Mouse (Mus musculus): ENCODE measurements around the gene Mylk3.

Gene Mylk3

GRCm38 (mm10) chr8:85386205-85386604 lies at the start of gene Mylk3:
Gene Mylk3 (minus strand): TSS chr8:85386345.
- DNase-seq: no peak

GRCm38 (mm10) chr8:85435736-85436135 lies 49.6 kb upstream of the Mylk3 start:
- no peak for DNase-seq

DNA sequence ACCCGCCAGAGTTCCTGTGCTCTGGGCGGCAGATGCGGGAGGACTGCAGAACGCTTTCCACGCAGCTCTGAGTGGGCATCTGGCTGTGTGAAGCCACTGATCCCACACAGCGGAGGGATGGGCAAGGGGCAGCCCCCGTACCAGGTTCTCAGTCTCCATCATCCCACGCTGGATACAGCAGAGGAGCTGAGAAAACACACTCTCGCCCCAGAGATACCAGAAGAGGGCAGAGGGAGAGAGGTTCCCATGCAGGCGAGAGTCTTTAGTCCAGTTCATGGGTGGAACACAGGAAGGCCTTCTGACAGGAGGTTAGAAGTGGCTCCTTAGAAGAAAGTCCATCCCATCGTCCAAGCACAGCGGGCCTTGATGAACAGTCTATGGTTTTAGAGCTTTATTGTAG lies 48.7 kb upstream of the Mylk3 start:
- no peak for DNase-seq

- no peak for DNase-seq
These were observed 46.9 kb upstream of the Mylk3 start for GRCm38 (mm10) chr8:85433017-85433393.

DNA sequence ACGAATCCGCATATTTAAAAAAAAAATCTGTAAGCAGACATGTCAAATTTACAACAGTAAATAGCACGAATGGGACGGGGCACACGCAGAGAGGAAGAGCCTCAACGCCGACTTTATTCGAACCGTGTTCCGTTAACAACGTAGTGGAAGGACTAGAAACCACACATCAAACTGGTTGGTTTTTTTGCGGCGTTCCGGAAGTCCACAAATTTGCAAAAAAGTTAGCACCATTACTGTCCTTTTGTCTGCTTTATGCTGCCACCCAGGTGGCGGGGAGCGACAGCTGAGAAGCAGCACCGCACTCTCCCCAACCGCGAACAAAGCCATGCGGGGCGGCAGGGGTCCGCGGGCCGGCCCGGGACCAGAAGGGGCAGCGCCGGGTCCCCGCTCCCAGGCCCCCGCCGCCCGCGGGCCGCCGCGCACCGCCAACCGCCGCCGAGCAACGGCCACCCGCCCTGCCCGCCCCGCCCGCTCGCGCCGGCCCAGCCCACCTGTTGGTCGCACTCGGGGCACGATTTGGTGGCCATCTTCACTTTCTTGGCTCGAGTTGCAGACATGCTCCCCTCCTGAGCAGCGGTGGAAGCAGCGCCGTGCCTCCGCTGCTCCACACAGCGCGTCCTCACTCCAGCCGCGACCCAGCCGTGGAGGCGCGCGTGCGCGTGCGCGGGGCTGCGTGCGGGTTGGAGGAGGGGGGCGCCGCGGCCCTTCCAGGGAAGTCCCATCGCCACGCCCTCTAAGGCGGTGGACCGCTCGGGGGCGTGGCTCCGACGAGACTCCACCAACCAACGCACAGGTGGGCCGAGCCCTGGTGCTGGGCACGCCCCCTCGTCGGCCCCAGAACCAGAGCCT lies 46.2 kb upstream of the Mylk3 start, which contains the start of gene 4921524J17Rik:
4921524J17Rik (minus strand) TSS at position 666 of the 849 bp plus-strand sequence.
- peak; percentile 98 for DNase-seq

DNA sequence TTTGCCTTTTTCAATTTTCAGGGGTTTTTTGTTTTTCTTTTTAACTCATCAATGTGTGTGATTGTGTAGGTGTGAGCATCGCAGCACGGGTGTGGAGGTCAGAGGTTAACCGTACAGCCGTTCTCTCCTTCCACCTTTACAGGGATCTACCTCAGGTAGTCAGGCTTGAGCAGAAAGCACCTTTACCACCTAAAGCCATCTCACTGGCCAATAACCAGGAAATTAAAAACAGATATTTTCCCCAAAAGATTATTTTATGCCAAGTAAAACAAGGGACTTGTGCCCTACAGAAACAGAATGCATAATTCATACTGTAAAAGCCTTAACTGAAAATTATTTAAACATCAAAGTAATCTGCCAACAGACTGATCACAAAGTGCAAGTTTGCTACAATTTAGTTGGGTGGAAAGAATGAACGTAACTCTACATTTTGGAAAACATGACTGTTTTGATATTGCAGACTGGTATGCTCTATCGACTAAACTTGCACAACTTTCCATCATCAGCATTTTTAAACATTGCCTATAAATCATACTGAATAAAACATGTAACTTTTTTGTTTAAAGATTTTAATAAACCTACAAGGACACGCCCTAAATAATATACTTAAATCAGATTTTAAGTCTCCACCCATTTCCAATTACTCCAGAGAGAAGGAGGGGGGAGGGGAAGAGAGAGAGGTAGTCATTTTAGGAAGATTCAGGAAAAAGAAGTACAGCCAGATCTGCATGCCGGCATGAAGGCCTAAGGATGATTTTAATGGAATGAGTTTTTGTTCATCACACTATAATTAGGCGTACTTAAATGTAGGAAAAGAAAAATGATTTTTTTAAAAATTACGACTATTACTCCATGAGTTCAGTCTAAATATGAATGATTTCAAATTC lies 45.4 kb upstream of the Mylk3 start:
- DNase-seq: no peak

DNA sequence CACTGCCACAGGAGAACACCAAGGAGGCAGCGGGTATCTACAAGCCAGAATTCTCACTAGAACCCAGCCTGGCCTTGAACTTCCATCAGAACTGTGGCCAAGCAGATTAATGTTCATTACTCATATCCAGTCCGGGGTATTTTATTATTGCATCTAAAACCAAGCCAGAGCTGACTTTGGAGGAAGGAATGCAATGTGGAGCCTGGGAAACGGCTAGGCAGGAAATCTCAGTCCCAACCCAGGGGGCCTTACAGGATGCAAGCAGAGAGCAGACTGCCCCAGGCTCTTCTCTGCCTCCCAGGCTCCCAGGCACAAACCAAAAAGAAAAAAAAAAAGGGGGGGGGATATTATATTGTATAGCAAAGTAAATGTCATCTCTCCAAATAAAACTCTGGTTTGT lies 44.7 kb upstream of the Mylk3 start:
- DNase-seq: no peak

DNA sequence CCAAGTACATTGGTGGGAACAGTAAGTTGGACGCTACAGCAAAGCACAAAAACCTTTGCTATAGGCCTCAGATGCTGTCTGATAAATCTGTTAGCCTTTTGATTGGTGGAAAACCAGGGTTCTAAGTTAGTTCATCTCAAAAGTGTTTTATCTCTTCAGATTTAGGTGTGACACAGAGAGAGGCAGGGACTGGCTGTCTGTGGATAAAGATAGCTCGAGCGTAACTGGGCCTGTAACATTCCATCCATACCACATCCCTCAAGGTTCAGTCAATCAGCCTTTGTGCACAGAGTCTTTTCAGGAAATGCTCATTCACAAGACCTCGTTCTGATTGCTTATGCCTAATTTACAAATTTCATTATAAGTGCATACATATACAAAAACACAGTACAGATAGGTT lies 43.1 kb upstream of the Mylk3 start:
- no peak for DNase-seq

- no peak for DNase-seq
These were observed 40.9 kb upstream of the Mylk3 start for GRCm38 (mm10) chr8:85427026-85427425.

- no peak for DNase-seq
These were observed 35.2 kb upstream of the Mylk3 start for GRCm38 (mm10) chr8:85421329-85421728.

GRCm38 (mm10) chr8:85408526-85408925 lies 22.4 kb upstream of the Mylk3 start:
- no peak for DNase-seq

GRCm38 (mm10) chr8:85408053-85408505 lies 21.9 kb upstream of the Mylk3 start:
- peak; percentile 27 for DNase-seq

DNA sequence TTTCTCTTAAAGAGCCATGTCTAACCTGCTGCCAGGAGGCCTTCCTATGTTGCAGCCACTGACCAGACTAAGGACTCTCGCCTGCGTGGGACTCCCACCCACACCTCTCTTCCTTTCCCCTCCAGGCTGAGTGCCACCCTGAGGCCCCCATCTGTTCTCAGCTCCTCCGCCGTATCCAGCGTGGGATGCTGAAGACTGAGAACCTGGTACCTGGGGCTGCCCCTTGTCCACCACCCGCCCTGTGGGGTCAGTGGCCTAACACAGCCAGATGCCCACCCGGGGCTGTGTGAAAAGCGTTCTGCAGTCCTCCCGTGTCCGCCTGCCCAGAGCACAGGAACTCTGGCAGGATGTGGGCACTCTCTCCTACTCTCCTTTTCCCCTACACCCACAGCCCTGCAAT lies 19.8 kb upstream of the Mylk3 start:
- DNase-seq: no peak

GRCm38 (mm10) chr8:85405418-85405817 lies 19.3 kb upstream of the Mylk3 start:
- peak; percentile 4 for DNase-seq

GRCm38 (mm10) chr8:85398548-85398947 lies 12.4 kb upstream of the Mylk3 start:
- no peak for DNase-seq

GRCm38 (mm10) chr8:85397508-85397907 lies 11.4 kb upstream of the Mylk3 start:
- peak; percentile 22 for DNase-seq

- no peak for DNase-seq
These were observed 10.4 kb upstream of the Mylk3 start for GRCm38 (mm10) chr8:85396432-85397079.

- DNase-seq: no peak
These were observed 9.7 kb upstream of the Mylk3 start for GRCm38 (mm10) chr8:85395681-85396431.

- no peak for DNase-seq
These were observed 8.9 kb upstream of the Mylk3 start for GRCm38 (mm10) chr8:85395017-85395416.

GRCm38 (mm10) chr8:85393199-85393598 lies 7.1 kb upstream of the Mylk3 start:
- DNase-seq: no peak

GRCm38 (mm10) chr8:85391438-85391837 lies 5.3 kb upstream of the Mylk3 start:
- DNase-seq: no peak

- no peak for DNase-seq
These were observed 4.2 kb downstream of the Mylk3 start for GRCm38 (mm10) chr8:85381926-85382325.
